Mouse (Mus musculus): Measurements from ENCODE around the gene Tbx10.
A peak's percentile ranks its signal among the peaks of the same experiment; 100 is the strongest.

DNA sequence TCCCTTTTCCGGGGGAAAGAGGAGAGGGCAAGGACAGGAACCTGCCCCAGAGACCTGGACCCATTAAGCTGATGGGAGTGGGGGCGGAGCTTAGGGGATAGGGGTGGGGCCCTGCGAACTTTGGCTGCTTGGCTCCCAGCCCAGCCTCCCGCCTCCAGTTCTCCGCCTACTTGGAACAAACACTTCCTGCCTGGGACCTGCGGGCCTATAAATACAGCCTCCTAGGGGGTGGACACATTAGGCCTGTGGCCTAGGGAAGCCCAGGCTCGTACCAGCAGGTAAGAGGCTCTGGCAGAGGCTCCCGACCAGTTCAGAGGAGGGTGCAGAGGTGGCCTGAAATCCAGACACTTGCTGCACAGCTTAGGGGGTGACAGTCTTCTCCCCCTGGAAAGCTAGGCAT, 6.2 kb upstream of the Tbx10 start, which contains the start of gene Acy3:
- TF ChIP-seq CTCF (IDR thresholded peaks at IDR 0.05; ENCODE audit: insufficient read depth, low read length): no peak
- TF ChIP-seq POLR2A (IDR thresholded peaks at IDR 0.05; ENCODE audit: borderline replicate concordance, extremely low read depth, low read depth, low read length): peak; percentile 97
